Mouse (Mus musculus) brain, adult 2 months (tissue): ENCODE results near the gene Cdh22.

Source experiments
- DNase-seq: peaks from one replicate; pipeline ENCODE4 v3.0.0; 2011; ENCODE audit warnings: low read depth, low spot score

Gene Cdh22

GRCm38 (mm10) chr2:165157900-165158299, 76.8 kb downstream of the Cdh22 start:
- DNase-seq, result no peak

- DNase-seq, result peak; percentile 89
These were observed 81.6 kb downstream of the Cdh22 start for GRCm38 (mm10) chr2:165153006-165153405.

DNA sequence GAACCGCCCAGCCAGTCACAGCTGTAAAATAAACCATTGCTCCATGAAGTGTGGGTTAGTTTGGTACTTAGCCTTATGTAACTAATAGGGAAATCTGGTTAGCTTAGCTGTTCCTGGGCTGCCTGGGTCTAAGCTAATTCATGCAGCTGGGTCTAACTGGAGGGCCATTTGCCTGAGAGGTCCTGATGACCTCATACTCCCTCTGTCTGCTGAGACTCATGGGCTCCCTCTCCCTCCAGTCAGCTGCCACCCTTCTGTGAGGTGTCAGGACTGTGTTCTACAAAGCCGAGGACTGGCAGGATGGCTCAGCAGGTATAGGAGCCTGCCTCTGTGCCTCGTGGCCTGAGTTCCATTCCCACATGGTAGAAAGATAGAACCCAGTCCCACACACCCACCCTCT, 84.9 kb downstream of the Cdh22 start:
- no peak for DNase-seq

GRCm38 (mm10) chr2:165145821-165146220, 88.8 kb downstream of the Cdh22 start:
- DNase-seq, result no peak

GRCm38 (mm10) chr2:165143487-165143886, 91.2 kb downstream of the Cdh22 start:
- no peak for DNase-seq

DNA sequence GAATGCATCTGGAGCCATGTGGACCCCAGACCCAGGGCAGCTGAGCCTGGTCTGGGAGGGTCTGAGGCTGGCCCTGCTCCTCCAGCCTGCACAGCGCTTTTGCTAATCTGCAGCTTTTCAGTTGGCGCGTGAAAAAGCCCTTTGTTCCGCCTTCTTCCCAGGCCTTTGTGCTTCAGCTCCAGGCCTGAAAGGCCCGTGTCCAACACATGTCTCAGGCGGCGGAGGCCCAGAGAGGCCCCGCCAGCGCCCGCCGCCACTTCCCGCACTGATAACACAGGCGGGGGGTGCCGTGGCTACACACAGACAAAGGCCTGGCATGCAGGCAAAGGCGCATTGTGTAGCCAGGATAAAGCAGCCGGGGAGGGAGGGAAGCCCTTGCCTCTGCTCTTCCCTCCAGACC, 98.6 kb downstream of the Cdh22 start:
- DNase-seq, result peak; percentile 66

DNA sequence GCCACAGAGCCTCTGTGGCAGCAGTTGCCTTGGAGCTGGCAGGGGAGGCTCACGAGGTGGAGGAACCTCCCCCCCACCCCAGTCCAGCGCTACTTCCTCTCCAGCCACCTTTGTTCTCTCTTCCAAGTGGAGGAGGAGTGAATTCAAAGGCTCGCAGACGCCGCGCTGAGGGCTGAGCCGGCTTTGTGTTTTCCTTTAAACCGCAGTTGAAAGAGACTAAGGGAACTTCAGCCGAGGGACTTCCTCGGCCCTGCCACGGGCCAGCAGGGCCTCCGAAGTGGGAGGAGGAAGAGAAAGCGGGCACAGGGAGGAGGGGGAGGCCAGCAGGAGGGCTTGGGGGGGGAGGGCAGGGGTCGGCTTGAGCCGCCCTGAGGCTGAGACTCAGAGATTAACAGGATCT, 101.1 kb downstream of the Cdh22 start:
- peak; percentile 51 for DNase-seq

DNA sequence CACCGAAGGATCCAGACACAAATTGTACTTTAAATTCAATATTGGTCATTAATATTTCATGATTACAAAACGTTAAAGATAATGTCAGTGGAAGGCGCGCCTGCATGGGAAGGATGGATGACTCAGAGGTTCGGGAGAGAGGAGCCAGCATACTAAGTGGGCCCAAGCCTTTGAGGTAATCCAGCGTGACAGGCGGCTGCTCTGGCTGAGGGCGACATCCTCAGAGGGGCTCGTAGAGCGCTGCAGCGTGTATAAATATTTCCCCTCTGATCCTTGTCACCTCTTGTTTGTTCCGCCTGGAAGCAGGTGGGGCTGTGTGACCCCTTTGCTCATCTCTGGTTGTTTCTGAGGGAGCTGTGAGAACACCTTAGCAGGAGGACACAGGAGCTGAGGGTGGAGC, 103.2 kb downstream of the Cdh22 start:
- peak; percentile 48 for DNase-seq

DNA sequence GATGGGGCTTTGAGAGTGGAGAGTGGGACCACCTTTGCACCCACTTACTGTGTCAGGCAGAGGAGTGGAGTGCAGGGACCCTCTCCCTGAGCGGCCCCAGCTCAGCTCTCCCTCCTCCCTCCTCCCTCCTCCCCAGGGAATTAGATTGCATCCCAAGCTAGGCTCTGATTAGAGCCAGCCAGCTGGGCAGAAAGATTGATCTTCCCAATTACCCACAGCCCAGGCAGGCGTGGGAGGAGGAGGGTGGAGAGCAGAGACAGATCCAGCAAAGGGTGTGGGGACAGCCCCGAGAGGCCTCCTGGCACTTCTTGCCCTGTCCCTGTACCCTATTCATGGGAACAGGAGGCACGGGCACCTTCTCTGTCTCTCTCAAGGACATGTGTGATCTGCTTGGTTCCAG, 105.5 kb downstream of the Cdh22 start:
- peak; percentile 48 for DNase-seq

- no peak for DNase-seq
These were observed 107.6 kb downstream of the Cdh22 start for GRCm38 (mm10) chr2:165126896-165127562.

DNA sequence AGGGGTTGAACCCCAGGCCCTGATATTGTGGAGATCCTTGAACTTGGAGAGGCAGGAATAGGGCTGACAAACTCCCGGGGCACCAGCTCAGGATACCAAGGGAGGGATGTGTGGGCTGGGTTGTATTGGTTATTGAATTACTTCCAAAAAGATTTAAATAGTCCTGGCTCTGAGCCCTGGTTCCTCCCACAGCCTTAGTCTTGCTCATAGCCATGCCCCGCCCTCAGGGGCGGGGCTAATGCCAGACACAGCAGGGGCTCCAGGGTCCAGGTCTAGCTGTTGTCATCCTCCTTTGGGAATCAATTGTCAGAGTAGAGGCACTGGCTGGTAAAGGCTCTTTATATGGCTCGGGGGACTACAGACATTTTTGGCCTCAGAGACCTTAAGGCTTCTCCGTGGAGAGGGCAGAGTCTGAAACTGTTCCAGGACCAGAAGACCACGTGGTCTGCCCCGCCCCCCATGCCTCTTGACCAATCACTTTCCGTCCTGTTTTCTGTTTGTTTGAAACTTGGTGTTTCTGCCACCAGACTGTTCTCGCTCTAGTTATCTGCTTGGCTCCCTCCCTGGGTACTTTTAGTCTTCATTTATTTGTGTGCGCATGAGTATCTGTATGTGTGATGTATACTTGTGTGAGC, 113.3 kb downstream of the Cdh22 start:
- DNase-seq, result peak; percentile 74

- DNase-seq, result no peak
These were observed 113.9 kb downstream of the Cdh22 start for GRCm38 (mm10) chr2:165120765-165121164.

- no peak for DNase-seq
These were observed 120.9 kb downstream of the Cdh22 start for GRCm38 (mm10) chr2:165113733-165114132.

GRCm38 (mm10) chr2:165112149-165112548, 122.5 kb downstream of the Cdh22 start:
- DNase-seq, result peak; percentile 75

- DNase-seq, result peak; percentile 27
These were observed 128.1 kb downstream of the Cdh22 start for GRCm38 (mm10) chr2:165106585-165106984.

DNA sequence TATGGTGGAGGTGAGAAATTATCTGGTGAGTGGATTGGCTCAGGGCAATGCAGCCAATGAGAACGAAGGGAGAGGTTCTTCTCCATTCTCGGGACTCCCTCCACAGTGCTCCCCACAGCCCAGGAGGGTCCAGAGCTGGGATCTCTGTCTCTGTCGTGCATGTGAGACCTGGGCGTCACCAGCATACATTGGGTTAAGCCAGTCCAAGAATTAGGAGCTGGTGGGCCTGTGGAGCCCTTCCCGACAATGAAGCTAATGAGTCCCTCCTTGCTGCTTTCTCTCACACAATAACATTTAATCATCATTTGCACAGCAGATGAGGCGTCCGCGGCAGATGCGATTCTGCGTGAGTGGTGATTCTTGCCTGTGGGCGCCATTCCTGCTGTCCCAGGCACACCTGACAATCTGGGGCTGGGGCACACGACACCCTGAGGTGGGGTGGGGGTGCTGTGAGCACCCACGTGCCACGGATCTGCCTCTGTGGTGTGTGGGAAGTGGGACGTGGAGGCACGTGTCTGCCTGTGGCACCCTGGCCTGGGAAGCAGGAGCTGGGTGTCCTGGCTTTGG, 129.1 kb downstream of the Cdh22 start:
- DNase-seq, result peak; percentile 35

DNA sequence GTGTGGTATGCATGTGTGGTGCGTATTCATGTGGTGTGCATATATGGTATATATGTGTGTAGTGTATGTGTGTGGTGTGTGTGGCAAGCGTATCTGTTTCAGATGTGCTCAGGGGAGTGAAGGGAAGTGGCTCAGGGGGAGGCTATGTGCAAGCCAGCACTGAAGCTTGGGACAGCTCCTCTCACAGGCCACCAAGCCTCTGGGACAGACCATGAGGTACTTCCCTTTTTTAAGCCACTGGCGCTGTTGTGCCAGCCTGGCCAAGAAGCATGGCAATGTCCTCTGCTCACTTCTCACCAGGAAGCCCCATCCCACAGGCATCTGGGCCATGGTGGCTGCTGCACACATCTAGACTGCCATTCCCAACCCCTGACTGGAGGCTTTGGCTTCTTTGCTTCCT, 131.7 kb downstream of the Cdh22 start:
- no peak for DNase-seq

DNA sequence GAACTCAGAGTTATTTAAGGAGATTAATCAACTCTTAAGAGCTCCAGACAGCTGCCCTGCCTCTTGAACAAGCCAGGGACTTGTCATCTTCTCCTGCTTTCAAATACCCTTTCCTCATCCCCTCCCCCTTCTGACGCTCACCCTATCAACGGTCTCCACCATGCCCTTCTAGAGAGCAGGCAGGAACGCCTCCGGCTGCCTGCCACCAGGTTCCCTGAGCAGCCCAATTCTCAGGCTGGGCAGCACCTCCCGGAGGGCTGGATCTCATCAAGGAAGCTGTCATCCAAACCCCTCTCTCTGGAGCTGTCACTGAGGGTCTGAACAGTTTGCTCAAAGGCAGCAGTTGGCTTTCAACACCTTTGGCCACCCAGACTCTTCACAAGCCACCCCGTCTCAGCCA, 133.9 kb downstream of the Cdh22 start:
- DNase-seq, result no peak

- DNase-seq, result no peak
These were observed 135.8 kb downstream of the Cdh22 start for GRCm38 (mm10) chr2:165098861-165099260.

DNA sequence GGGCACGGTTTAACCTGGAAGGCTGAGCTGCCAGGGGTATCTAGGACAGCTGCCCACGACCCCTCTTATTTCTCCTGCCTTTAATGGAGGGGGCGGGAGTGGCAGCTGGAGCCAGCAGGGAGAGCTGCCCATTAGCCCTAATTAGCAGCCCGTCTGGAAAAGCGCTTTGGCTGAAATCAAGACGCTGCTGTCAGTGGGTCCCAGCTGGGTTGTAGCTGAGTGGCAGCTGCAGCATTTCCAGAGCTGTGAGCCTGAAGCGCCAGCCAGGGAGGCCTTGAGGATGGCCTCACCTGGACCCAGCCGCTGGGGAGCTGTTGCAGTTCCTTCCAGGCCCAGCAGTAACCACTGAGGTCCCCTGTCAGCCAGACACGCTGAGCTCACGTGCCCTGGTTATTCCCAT, 138.3 kb downstream of the Cdh22 start:
- no peak for DNase-seq

DNA sequence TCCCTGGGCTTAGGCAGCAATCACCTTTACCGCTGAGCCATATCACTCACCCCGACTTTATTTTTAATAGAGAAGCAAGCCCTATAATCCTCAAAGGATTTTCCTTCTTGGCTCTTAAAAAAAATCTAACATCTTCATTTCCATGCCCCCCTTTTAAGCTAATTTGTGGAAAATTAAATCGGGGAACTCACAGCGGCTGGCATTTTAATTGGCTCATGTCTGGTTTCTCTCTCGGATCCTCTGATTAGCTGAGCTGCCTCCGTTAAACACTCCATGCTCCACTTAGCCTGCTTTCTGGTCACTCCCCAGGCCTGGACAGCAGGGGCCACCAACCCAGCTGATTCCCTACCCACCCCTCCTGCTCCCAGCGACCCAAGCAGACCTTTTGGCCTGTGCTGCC, 142.3 kb downstream of the Cdh22 start:
- DNase-seq, result no peak

DNA sequence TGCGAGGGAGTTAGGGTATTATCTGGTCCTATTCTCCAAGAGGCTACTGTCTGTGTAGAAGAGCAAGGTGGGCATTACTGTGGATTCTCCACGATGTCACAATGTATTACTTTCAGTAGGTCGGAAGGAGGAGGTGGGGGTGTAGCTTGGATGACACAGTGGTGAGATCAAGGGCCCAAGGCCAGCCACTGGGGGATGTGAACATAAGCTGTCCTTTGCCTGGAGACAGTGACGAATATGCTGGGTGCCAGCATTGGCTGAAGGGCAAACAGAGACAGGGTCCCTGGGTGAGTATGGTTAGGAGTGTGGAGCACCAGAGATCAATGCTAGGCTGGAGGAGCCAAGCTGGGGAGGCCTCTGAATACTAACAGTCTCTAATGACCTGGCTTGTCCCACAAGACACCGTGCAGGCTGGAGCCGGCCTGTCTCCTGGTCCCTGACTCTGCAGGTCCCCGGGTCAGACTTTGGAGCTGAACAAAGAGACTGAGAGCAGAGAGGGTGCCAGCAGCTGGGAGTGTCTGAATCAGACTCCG, 143.2 kb downstream of the Cdh22 start:
- DNase-seq, result no peak

GRCm38 (mm10) chr2:165090650-165091049, 144.0 kb downstream of the Cdh22 start, which contains the start of gene 1700025C18Rik:
Gene 1700025C18Rik, minus strand, starts transcription at chr2:165090750.
- DNase-seq, result no peak
